Mouse (Mus musculus) CH12.LX (cell line): ENCODE data around the gene Abcb10.

Source experiments
- CHD2 ChIP-seq: IDR thresholded peaks from 2 replicates; pipeline ENCODE4 v1.6.1; 2011; ENCODE audit warnings: low read length, improper control_type of control experiment
- CTCF ChIP-seq, 2 experiments: IDR thresholded peaks in 1 of 2; conservative IDR thresholded peaks in 1 of 2; 2 replicates each; pipeline ENCODE4 v1.5.1; 2011 to 2012; ENCODE audit warnings: low read depth in 2 of 2, low read length in 2 of 2, improper control_type of control experiment in 1 of 2, inconsistent platforms in 1 of 2, mild to moderate bottlenecking in 1 of 2, moderate library complexity in 1 of 2
- EP300 ChIP-seq: IDR thresholded peaks from 2 replicates; pipeline ENCODE4 v1.6.1; 2011; ENCODE audit warnings: low read length, improper control_type of control experiment
- ETS1 ChIP-seq: conservative IDR thresholded peaks from 2 replicates; pipeline ENCODE4 v1.6.1; 2012; ENCODE audit warnings: low read depth, mild to moderate bottlenecking, inconsistent platforms, low read length, improper control_type of control experiment, moderate library complexity
- GABPA ChIP-seq: IDR thresholded peaks from 2 replicates; pipeline ENCODE4 v1.6.1; 2012; ENCODE audit warnings: low read depth, low read length, improper control_type of control experiment, inconsistent platforms; ENCODE audit not compliant: insufficient replicate concordance
- HCFC1 ChIP-seq: IDR thresholded peaks from 2 replicates; pipeline ENCODE4 v1.6.1; 2012; ENCODE audit warnings: low read depth, mild to moderate bottlenecking, inconsistent platforms, low read length, improper control_type of control experiment
- MAFK ChIP-seq: IDR thresholded peaks from 2 replicates; pipeline ENCODE4 v1.6.1; 2011; ENCODE audit warnings: low read length, improper control_type of control experiment; ENCODE audit not compliant: insufficient replicate concordance
- MAZ ChIP-seq: IDR thresholded peaks from 2 replicates; pipeline ENCODE4 v1.6.1; 2012; ENCODE audit warnings: low read depth, mild to moderate bottlenecking, inconsistent platforms, low read length, improper control_type of control experiment, moderate library complexity
- MYC ChIP-seq: IDR thresholded peaks from 2 replicates; pipeline ENCODE4 v1.6.1; 2011; ENCODE audit warnings: low read depth, mild to moderate bottlenecking, improper control_type of control experiment, low read length
- NRF1 ChIP-seq: IDR thresholded peaks from 2 replicates; pipeline ENCODE4 v1.6.1; 2014; ENCODE audit warnings: low read depth, mild to moderate bottlenecking, inconsistent platforms, low read length, improper control_type of control experiment, moderate library complexity
- POLR2A ChIP-seq: IDR thresholded peaks from 2 replicates; pipeline ENCODE4 v1.6.1; 2011; ENCODE audit warnings: low read depth, mild to moderate bottlenecking, improper control_type of control experiment, low read length
- SIN3A ChIP-seq: IDR thresholded peaks from 2 replicates; pipeline ENCODE4 v1.6.1; 2012; ENCODE audit warnings: low read length, improper control_type of control experiment, inconsistent platforms

DNA sequence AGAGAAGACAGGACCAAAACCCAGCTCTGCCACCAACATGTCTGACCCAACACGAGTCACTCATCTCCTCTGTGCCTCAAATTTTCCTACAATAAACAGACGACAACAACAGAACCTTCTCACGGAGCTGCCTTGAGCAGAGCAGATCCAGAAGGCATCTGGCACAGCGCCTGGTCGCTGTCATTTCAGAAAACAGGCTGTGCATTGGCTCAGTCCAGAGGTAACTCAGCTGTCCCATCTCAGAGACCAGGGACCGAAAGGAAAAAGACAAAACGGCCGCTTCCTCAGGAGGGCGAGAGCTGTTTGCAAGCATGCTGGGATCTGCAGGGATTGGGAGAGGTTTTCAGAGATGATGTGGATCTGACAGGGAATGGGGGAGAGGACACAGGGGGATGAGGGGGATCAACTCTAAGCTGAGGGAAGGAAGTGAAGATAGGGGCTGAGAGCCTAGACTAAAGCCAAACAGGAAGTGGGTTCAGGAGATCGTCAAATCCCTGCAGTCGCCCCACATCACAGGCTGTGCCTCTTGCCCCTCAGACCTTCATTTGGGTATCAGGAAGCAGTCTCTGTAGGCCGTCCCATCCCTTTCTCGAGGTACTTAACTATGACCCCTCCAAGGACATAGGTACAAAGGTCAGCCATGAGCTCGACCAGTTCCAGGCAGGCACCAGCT, 4.6 kb downstream of the Abcb10 start:
- TF ChIP-seq CTCF (conservative IDR thresholded peaks at IDR 0.05 in 1 of 2, IDR thresholded peaks at IDR 0.05 in 1 of 2; ENCODE audit: low read depth in 2 of 2, low read length in 2 of 2) (no peak), POLR2A (no peak), GABPA (no peak), CHD2 (no peak), MAZ (no peak), HCFC1 (no peak), MAFK (no peak), MYC (no peak), ETS1 (no peak), EP300 (no peak), SIN3A (no peak), NRF1 (no peak)
